Mouse (Mus musculus) common myeloid progenitor, adult 5-6 weeks (primary cell): Measurements from ENCODE around the gene Fscn1. TPM values are rescaled to one million over a fixed set of nuclear protein-coding genes. Genes with fewer than 3 reads are reported as not detected.
A peak's percentile ranks its signal among the peaks of the same experiment; 100 is the strongest.

Experiments
- ATAC-seq: replicated peaks from 2 replicates; pipeline ENCODE4 v1.8.0; 2016; ENCODE audit warnings: low read depth, mild to moderate bottlenecking, moderate TSS enrichment, inconsistent platforms; ENCODE audit not compliant: poor library complexity, severe bottlenecking
- total RNA-seq: library from RNA; stranded (forward); fragments of 200-1000, 187-1606 nt; gene quantifications from 2 replicates; pipeline ENCODE4 v1.2.3, GENCODE M21; 2017

The Fscn1 gene
- total RNA-seq, 1 experiment from 2014 or later: 0.64 TPM

- ATAC-seq: peak; percentile 48; the same call in 1 of the 2 replicates
These were observed 3.8 kb downstream of the Fscn1 start for GRCm38 (mm10) chr5:142963705-142964494.

DNA sequence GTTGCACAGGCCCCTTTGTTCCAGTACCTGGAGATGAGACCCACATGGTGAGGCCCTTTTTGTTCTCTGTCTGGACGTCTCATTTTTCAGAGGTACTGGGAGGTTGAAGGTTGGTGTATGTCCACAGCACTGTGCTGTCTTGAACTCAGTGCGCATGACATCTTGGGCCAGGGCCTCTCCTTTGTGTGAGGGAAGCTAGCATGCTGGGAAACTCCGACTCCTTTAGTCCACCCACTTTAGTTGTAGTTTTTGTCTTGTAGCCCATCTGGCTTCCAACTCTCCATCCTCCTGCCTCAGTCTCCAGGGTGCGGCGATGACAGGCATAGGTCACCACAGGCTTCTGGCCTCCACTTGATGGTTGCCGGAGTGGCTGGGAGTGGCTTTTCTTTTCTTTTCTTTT lies 4.5 kb downstream of the Fscn1 start:
- no peak for ATAC-seq

GRCm38 (mm10) chr5:142968411-142968810 lies 8.3 kb downstream of the Fscn1 start:
- ATAC-seq: no peak

GRCm38 (mm10) chr5:142973971-142974370 lies 13.8 kb downstream of the Fscn1 start:
- ATAC-seq: no peak

- ATAC-seq: peak; percentile 80
These were observed 14.5 kb downstream of the Fscn1 start for GRCm38 (mm10) chr5:142974598-142975121.

DNA sequence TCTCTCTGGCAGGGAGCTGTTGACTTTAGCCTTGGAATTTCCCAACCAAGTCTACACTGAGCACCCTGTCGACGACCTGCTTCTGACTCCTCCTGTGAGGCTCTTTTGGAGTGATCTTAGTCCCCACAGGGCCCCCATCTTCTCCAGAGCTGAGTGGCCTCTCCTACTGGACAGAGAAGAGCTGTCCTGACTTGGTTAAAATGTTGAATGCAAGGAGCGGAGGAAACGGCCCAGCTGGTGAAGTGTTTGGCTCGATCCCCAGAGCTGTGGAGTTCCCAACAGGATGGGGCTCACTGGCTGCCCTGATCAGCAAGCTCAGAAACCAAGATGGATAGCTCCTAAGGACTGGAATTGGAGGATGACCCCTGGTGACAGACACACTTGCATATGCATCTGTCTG lies 16.4 kb downstream of the Fscn1 start:
- no peak for ATAC-seq

DNA sequence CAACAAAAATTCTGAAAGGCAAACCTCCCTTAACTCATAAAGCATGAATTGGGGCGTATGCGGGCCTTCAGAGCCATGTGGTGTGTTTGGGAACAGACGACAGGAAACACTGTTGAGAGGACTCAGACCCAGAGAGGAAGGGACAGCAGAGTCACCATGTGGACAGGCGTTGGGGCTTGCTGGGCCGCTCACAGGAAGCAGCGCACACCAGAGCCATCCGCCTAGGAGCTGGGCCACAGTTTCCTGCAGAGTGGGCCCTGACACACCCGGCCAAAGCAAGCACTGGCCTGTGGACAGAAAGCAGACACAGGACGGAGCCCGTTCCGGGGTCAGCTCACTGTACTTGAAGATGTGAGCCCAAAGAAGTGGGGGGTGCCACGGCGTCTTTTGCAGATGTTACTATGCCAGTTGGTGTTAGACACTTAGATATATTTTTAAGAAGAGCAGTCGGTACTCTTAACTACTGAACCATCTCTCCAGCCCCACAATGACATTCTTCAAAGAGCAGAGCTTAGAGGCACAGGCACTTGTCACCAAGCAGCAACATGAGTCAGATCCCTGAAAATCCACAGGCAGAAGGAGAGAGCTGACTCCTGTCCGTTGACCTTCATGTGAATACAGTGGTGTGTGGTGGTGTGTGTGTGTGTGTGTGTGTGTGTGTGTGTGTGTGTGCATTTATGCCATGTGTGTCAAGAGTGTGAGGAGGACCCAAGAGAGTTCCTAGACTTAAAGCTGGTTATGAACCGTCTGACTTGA lies 22.1 kb downstream of the Fscn1 start:
- peak; percentile 56 for ATAC-seq

DNA sequence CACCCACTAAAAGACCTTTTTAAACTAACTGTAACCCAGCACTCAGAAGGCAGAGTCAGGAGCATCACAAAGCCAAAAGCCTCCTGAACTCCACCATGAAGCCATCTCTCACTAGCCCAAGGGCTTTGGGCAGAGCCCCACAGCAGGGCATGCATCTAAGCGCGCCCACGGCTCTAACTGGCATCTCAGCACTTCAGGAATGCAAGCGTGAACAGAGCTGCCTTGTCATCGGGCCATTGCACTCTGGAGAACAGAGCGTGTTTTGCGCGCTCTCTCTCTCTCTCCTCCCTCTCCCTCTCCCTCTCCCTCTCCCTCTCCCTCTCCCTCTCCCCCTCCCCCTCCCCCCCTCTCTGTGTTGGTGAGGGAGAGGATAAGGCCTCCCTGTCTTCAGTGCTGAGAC lies 23.0 kb downstream of the Fscn1 start:
- no peak for ATAC-seq

GRCm38 (mm10) chr5:142984271-142984670 lies 24.1 kb downstream of the Fscn1 start:
- peak; percentile 52; the same call in 1 of the 2 replicates for ATAC-seq

DNA sequence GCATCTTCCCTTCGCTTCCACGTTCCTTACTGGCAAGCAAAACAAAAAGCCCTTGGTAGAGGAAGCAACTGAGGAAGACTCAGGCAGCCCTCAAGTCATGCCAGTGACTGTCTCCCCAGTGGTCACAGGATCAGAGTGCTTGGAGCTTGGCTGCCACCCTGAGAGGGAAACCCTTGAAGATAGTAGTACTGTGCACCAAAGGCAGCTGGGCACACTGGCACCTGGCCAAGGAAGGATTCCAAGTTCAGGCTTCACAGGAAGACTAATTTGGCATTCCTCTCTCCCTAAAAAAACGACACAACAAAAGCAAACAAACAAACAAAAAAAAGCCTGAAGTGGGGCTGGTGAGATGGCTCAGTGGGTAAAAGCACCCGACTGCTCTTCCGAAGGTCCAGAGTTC lies 28.4 kb downstream of the Fscn1 start:
- no peak for ATAC-seq

DNA sequence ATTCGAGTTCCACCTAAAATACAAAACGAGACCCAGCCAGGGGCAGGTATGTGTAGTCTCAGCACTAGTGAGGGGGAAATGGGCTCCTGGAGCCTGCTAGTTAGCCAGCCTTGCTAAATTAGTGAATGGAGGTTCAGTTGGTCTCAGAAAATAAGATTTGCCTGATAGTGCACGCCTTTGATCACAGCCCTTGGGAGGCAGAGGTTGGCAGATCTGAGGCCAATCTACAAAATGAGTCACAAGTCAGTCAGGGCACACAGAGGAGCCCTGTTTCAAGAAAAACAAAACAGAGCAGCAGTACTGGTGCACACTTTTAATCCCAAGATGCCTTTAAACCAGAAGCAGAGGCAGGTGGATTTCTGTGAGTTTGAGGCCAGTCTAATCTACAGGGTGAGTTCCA lies 29.0 kb downstream of the Fscn1 start:
- no peak for ATAC-seq

DNA sequence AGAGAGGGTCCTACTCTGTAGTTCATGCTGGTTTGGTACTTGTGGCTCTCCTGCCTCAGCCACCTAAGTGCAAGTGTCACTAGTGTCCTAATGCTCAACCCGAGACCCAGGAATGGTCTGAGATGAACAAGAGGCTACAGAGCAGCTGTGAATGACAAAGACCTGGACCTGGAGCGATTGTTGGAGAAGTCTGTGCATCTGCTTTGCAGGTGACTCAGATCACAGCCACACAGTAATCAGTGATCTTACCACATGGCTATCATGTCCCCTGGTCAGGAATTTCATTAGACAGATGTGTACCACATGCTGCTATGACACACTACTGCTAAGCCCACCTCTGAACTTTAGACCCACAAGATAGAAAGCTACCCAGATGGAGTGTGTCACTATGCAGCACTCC lies 34.6 kb downstream of the Fscn1 start:
- ATAC-seq: no peak

DNA sequence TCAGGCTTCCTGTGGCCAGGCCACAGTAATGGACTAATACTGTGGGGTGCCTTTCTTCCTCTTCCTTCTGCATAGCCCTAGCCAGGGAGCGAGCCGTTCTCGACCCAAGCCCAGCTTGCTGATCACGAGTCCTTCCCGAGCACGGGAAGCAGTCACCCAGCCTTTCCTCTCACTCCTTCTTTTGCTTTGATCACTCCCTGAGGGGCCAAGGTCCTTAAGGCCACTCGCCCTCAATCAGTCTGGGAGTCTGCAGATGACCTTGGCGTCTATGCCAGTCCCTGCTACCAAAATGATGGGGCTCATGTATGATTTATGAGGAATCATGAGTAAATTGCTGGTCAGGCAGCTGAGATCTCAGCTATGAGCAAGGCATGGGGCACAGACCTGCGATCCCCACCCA lies 37.4 kb downstream of the Fscn1 start:
- ATAC-seq: no peak

GRCm38 (mm10) chr5:142998171-142998570 lies 38.0 kb downstream of the Fscn1 start:
- no peak for ATAC-seq

- no peak for ATAC-seq
These were observed 39.9 kb downstream of the Fscn1 start for GRCm38 (mm10) chr5:143000091-143000490.

DNA sequence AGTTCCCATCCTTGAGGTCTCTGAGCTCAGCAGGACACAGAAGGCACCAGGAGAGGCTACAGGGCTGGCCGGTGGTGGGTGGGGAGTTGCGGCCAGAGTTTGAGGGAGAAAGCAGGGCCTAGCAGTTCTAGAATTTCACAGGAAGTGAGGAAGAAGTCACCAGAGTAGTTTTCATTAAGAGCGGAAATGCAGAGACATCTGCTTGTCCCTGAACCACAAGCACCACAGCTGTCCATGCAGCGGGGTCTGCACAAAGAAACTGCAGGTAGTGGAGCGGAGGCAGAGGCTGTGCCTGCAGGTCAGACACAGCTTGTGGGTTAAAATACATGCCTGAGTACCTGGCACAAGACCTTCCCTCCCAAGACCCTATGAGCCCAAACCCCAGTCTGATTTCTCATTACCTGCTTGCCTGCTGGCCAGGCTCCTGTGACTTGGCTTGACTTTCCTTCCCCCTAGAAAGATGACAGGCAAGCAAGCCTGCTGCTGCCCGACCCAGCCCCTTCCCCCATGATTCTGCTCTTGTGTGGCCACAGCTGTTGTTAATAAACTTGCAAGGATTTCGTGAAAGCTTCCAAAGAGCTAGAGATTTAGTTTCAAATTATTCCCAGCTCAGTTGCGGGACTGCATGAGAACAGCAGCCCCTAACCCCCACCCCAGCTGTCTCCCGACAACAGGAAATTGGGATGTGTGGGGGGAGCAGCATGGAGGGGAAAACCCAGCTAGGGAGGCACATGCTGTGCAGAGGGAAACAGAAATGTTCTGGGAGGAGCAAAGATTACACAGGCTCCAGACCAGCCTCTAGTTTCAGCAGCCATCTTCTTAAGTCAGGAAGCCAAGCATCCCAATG lies 40.7 kb downstream of the Fscn1 start:
- no peak for ATAC-seq

DNA sequence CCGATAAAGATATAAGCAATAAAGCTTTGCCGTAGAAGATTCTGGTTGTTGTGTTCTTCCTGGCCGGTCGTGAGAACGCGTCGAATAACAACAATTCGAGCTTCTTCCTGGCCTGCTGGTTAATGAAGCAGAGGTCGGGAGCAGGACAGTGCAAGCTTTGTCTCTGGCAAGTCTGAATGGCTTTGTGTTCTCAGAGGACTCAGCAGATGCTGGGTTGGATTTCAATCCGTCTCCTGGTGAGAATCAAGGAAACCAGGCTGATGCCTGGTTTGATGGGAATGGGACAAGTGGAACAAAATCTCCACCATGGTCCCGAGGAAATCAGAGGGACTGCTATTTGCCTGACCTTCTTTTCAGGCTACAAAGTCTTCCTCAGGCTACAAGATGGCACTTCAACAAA lies 49.2 kb downstream of the Fscn1 start:
- ATAC-seq: no peak

- no peak for ATAC-seq
These were observed 57.3 kb downstream of the Fscn1 start for GRCm38 (mm10) chr5:143017401-143017800.
